Comparison of ENCODE assay signal across 20 mouse cellular contexts in the genomic region with DNA sequence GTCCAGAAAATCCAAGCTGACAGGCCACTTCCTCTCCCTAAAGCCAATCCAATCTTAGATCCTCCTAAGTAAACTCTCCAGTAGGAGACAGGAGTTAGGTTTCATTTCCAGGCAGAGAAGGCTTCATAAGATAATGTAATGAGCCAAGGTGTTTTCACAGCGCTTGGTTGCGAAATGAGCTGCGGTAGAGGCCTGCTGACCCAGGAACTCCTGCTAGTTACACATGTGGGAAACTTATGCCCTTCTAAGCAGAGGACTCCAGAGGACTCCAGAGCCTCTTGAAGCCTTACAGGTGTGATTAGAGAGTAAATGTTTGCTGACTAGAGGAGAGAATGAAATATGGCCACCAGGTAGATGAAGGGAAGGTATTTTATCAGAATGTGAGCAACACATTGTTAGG.
"Had no signal": no experiment of that assay in that cellular context is flagged by ENCODE, and none has a peak within 500 bp of the region (broad histone marks: within the 10 kb centered on the region; RNA-seq: fewer than 3 reads in every experiment).

No protein-coding gene starts in this region.

- ATAC-seq: hindbrain, embryonic 16.5 days; intestine, embryonic 16.5 days; liver, embryonic 12.5 days had no signal

- H3K27me3 ChIP-seq: kidney, embryonic 15.5 days; limb, embryonic 12.5 days; limb, embryonic 15.5 days; liver, embryonic 12.5 days; liver, embryonic 15.5 days; stomach, embryonic 15.5 days had no signal

- H3K9ac ChIP-seq: kidney, embryonic 15.5 days; limb, embryonic 12.5 days; limb, embryonic 15.5 days; liver, embryonic 12.5 days; liver, embryonic 15.5 days; stomach, embryonic 15.5 days had no signal

- H3K4me2 ChIP-seq: kidney, embryonic 15.5 days; limb, embryonic 12.5 days; limb, embryonic 15.5 days; liver, embryonic 12.5 days; liver, embryonic 15.5 days; midbrain, embryonic 11.5 days; stomach, embryonic 15.5 days had no signal

- H3K9me3 ChIP-seq: kidney, embryonic 15.5 days; limb, embryonic 12.5 days; limb, embryonic 15.5 days; liver, embryonic 12.5 days; liver, embryonic 15.5 days; stomach, embryonic 15.5 days had no signal

- H3K36me3 ChIP-seq: kidney, embryonic 15.5 days; limb, embryonic 12.5 days; limb, embryonic 15.5 days; liver, embryonic 12.5 days; liver, embryonic 15.5 days; stomach, embryonic 15.5 days had no signal

- H3K4me3 ChIP-seq: kidney, embryonic 15.5 days; left cerebral cortex, adult 2 months; limb, embryonic 12.5 days; limb, embryonic 15.5 days; liver, embryonic 12.5 days; liver, embryonic 15.5 days; stomach, embryonic 15.5 days had no signal

- DNase-seq: kidney, adult 2 months; kidney, postnatal 10 days; kidney, postnatal 36 days; layer of hippocampus, postnatal 36 days; left cerebral cortex, postnatal 4 days; midbrain, embryonic 14.5 days; retina, postnatal 1 day; right cerebral cortex, postnatal 25 days; spleen, adult 18-20 months; thymus, postnatal 25 days had no signal

- H3K4me1 ChIP-seq: kidney, embryonic 15.5 days; limb, embryonic 12.5 days; limb, embryonic 15.5 days; liver, embryonic 12.5 days; liver, embryonic 15.5 days; stomach, embryonic 15.5 days had no signal

- H3K27ac ChIP-seq: kidney, embryonic 15.5 days; left cerebral cortex, adult 2 months; limb, embryonic 12.5 days; limb, embryonic 15.5 days; liver, embryonic 12.5 days; liver, embryonic 15.5 days; stomach, embryonic 15.5 days had no signal
